Mouse (Mus musculus) MEL (cell line): ENCODE measurements around the gene Mtr.

Experiments used
- CTCF ChIP-seq, 3 experiments: IDR thresholded peaks in 2 of 3; conservative IDR thresholded peaks in 1 of 3; 2 replicates each; pipeline ENCODE4 v1.5.1; 2011 to 2012; ENCODE audit warnings: low read length in 3 of 3, low read depth in 2 of 3, mild to moderate bottlenecking in 2 of 3, improper control_type of control experiment in 1 of 3, inconsistent platforms in 1 of 3, mixed read lengths in 1 of 3, moderate library complexity in 1 of 3; ENCODE audit not compliant: control insufficient read depth in 1 of 3, insufficient read depth in 1 of 3, poor library complexity in 1 of 3, severe bottlenecking in 1 of 3
- ZNF384 ChIP-seq: IDR thresholded peaks from 2 replicates; pipeline ENCODE4 v1.6.1; 2012; ENCODE audit warnings: low read depth, mild to moderate bottlenecking, inconsistent platforms, low read length, improper control_type of control experiment

DNA sequence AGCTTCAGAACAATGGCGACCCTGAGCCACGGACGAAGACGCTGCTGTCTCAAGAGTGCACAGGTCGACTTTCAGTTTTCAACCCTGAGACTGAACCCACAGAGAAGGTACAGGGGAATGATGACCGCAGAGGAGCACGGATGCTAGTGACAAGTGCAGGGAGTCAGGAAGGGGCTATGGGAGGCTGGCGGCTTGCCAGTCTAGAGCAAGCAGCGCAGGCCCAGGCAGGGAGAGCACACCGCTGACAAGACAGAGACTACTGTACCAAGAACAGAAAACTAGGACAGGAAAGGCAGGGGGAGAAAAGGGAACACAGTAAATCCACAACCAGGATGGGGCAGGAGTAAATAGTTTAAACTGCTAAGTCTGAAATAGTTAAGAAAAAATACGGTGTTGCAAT lies 69.1 kb downstream of the Mtr start:
- TF ChIP-seq CTCF (IDR thresholded peaks at IDR 0.05 in 2 of 3, conservative IDR thresholded peaks at IDR 0.05 in 1 of 3; ENCODE audit: control insufficient read depth in 1 of 3, insufficient read depth in 1 of 3, low read depth in 2 of 3, low read length in 3 of 3, poor library complexity in 1 of 3, severe bottlenecking in 1 of 3), result no peak
- TF ChIP-seq ZNF384, result no peak
